Mouse (Mus musculus): ENCODE results near the gene Nqo2.
"Not testable (repeated sequence)": the region's sequence is repeated elsewhere in the genome, so short reads cannot be mapped to it uniquely, and the experiment has no call there.

Nqo2 gene

GRCm38 (mm10) chr13:33964206-33965046 is at the start of gene Nqo2:
Nqo2 (plus strand) TSS chr13:33964687.
- DNase-seq (ENCODE audit: low spot score in 2 of 2): peak; percentile 33 to 37

GRCm38 (mm10) chr13:33921041-33921440 is 43.4 kb upstream of the Nqo2 start:
- DNase-seq (ENCODE audit: low spot score in 2 of 2): no peak

GRCm38 (mm10) chr13:33921699-33922098 is 42.8 kb upstream of the Nqo2 start:
- no peak for DNase-seq (ENCODE audit: low spot score in 2 of 2)

- DNase-seq (ENCODE audit: low spot score in 2 of 2): no peak
Measured at GRCm38 (mm10) chr13:33930281-33930680, 34.2 kb upstream of the Nqo2 start.

- DNase-seq (ENCODE audit: low spot score in 2 of 2): no peak
Measured at GRCm38 (mm10) chr13:33930912-33931311, 33.6 kb upstream of the Nqo2 start.

GRCm38 (mm10) chr13:33934743-33935142 is 29.7 kb upstream of the Nqo2 start:
- no peak for DNase-seq (ENCODE audit: low spot score in 2 of 2)

- peak in 1 of 2 experiments; percentile 6 for DNase-seq (ENCODE audit: low spot score in 2 of 2)
Measured at GRCm38 (mm10) chr13:33935465-33936181, 28.9 kb upstream of the Nqo2 start.

- no peak for DNase-seq (ENCODE audit: low spot score in 2 of 2)
Measured at GRCm38 (mm10) chr13:33937151-33937550, 27.3 kb upstream of the Nqo2 start.

- DNase-seq (ENCODE audit: low spot score in 2 of 2): not testable (repeated sequence)
Measured at GRCm38 (mm10) chr13:33937587-33937986, 26.9 kb upstream of the Nqo2 start.

- no peak for DNase-seq (ENCODE audit: low spot score in 2 of 2)
Measured at GRCm38 (mm10) chr13:33941288-33941808, 23.1 kb upstream of the Nqo2 start.

GRCm38 (mm10) chr13:33942212-33942779 is 22.2 kb upstream of the Nqo2 start:
- no peak for DNase-seq (ENCODE audit: low spot score in 2 of 2)

- DNase-seq (ENCODE audit: low spot score in 2 of 2): no peak
Measured at GRCm38 (mm10) chr13:33951308-33952074, 13.0 kb upstream of the Nqo2 start.

GRCm38 (mm10) chr13:33952075-33952449 is 12.4 kb upstream of the Nqo2 start:
- DNase-seq (ENCODE audit: low spot score in 2 of 2): no peak

GRCm38 (mm10) chr13:33952947-33953346 is 11.5 kb upstream of the Nqo2 start:
- no peak for DNase-seq (ENCODE audit: low spot score in 2 of 2)

- DNase-seq (ENCODE audit: low spot score in 2 of 2): peak in 1 of 2 experiments; percentile 9
Measured at GRCm38 (mm10) chr13:33956571-33957421, 7.7 kb upstream of the Nqo2 start.

- DNase-seq (ENCODE audit: low spot score in 2 of 2): no peak
Measured at GRCm38 (mm10) chr13:33959771-33960170, 4.7 kb upstream of the Nqo2 start.

- peak in 1 of 2 experiments; percentile 4 for DNase-seq (ENCODE audit: low spot score in 2 of 2)
Measured at GRCm38 (mm10) chr13:33965056-33966024, 853 bp downstream of the Nqo2 start.

GRCm38 (mm10) chr13:33966025-33966412 is 1.5 kb downstream of the Nqo2 start:
- DNase-seq (ENCODE audit: low spot score in 2 of 2): no peak

- no peak for DNase-seq (ENCODE audit: low spot score in 2 of 2)
Measured at GRCm38 (mm10) chr13:33966574-33966973, 2.1 kb downstream of the Nqo2 start.
